Mouse (Mus musculus): Measurements from ENCODE around the gene Fyn.

GRCm38 (mm10) chr10:39492146-39492545 is 123.5 kb downstream of the Fyn start:
- TF ChIP-seq CTCF (conservative IDR thresholded peaks at IDR 0.05 in 1 of 2, IDR thresholded peaks at IDR 0.05 in 1 of 2; ENCODE audit: low read depth in 2 of 2, low read length in 2 of 2) = no peak
- no peak for TF ChIP-seq POLR2A (IDR thresholded peaks at IDR 0.05; ENCODE audit: low read depth, low read length)
- TF ChIP-seq ZNF384 (IDR thresholded peaks at IDR 0.05; ENCODE audit: low read depth, low read length) = no peak
- no peak for TF ChIP-seq SMC3 (IDR thresholded peaks at IDR 0.05; ENCODE audit: low read depth, low read length)
- TF ChIP-seq CHD1 (IDR thresholded peaks at IDR 0.05; ENCODE audit: low read depth, low read length) = no peak
- no peak for TF ChIP-seq MEF2A (IDR thresholded peaks at IDR 0.05; ENCODE audit: borderline replicate concordance, low read depth, low read length)
- no peak for TF ChIP-seq NRF1 (IDR thresholded peaks at IDR 0.05; ENCODE audit: low read depth, low read length)
- TF ChIP-seq MAZ (IDR thresholded peaks at IDR 0.05; ENCODE audit: low read depth, low read length) = no peak
- TF ChIP-seq TBP (conservative IDR thresholded peaks at IDR 0.05; ENCODE audit: low read depth, low read length) = no peak
- TF ChIP-seq UBTF (IDR thresholded peaks at IDR 0.05; ENCODE audit: low read depth, low read length) = no peak
- no peak for TF ChIP-seq ZMIZ1 (IDR thresholded peaks at IDR 0.05; ENCODE audit: low read depth, low read length)
